Mouse (Mus musculus): ENCODE measurements at regions not wholly inside any gene's neighbourhood (a gene's known extent, or its start where the extent isn't known, plus 50 kb on each side); places are given as distances from the start of the nearest gene placed in this dataset.

DNA sequence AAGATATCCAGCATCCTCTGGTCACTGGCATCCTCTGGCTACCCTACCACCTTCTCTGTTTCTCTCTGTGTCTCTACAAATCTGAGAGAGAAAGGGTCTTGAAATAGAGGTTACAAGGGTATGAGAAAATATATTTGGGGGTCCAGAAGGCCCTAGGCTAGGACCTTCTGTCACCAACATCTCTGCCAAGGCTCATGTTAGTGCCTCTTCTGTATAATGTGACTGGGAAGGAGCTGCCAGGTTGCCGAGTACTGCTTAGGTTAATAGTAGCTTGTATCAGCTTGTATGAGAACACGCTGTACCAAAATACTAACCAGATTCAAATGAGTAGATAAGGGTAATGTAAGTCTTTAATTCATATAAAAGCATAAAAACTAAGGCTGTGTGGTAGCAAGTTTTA is 929.0 kb downstream of the Epha4 start:
- in situ Hi-C loops (cut with MboI; ENCODE audit: low pct_ligation_motif_present, low pct_unique_long_range_greater_than_20kb, low sequenced_read_pairs) (no loop called here), dilution Hi-C loops (cut with MboI; ENCODE audit: extremely low pct_ligation_motif_present, extremely low pct_unique_long_range_greater_than_20kb, low sequenced_read_pairs) (no loop called here)
- H3K4me3 ChIP-seq (replicated peaks in 1 of 3; ENCODE audit: low read depth in 2 of 3, low read length in 2 of 3, poor library complexity in 1 of 3) = no peak overlapping the region
- no peak overlapping the region for H3K9ac ChIP-seq (ENCODE audit: insufficient read depth, low read depth)
- no peak for TF ChIP-seq MAFK (IDR thresholded peaks at IDR 0.05; ENCODE audit: insufficient replicate concordance, low read length)
- TF ChIP-seq SIN3A (IDR thresholded peaks at IDR 0.05; ENCODE audit: low read length) = no peak
- no peak for TF ChIP-seq PAX5 (IDR thresholded peaks at IDR 0.05; ENCODE audit: low read length)
- TF ChIP-seq SMC3 (IDR thresholded peaks at IDR 0.05; ENCODE audit: low read depth, low read length) = no peak
- TF ChIP-seq RAD21 (IDR thresholded peaks at IDR 0.05; ENCODE audit: low read depth, low read length) = no peak
- TF ChIP-seq NRF1 (IDR thresholded peaks at IDR 0.05; ENCODE audit: low read depth, low read length) = no peak
- no peak for TF ChIP-seq ZMIZ1 (IDR thresholded peaks at IDR 0.05; ENCODE audit: low read depth, low read length)
- TF ChIP-seq TBP (conservative IDR thresholded peaks at IDR 0.05; ENCODE audit: low read depth, low read length) = no peak
- TF ChIP-seq EP300 (IDR thresholded peaks at IDR 0.05; ENCODE audit: low read length) = no peak
- no peak for TF ChIP-seq RCOR1 (conservative IDR thresholded peaks at IDR 0.05; ENCODE audit: low read depth, low read length)
- no peak for TF ChIP-seq NELFE (IDR thresholded peaks at IDR 0.05; ENCODE audit: low read depth, low read length)
- no peak for TF ChIP-seq MEF2A (IDR thresholded peaks at IDR 0.05; ENCODE audit: borderline replicate concordance, low read depth, low read length)
- TF ChIP-seq JUN (IDR thresholded peaks at IDR 0.05; ENCODE audit: insufficient read depth, low read depth, low read length) = no peak
- no peak for TF ChIP-seq GABPA (IDR thresholded peaks at IDR 0.05; ENCODE audit: insufficient replicate concordance, low read depth, low read length)
- no peak for TF ChIP-seq USF1 (IDR thresholded peaks at IDR 0.05; ENCODE audit: low read depth, low read length)
- TF ChIP-seq MAZ (IDR thresholded peaks at IDR 0.05; ENCODE audit: low read depth, low read length) = no peak
- no peak overlapping the region for H3K27ac ChIP-seq (ENCODE audit: insufficient read depth, low read depth)
- no peak for DNase-seq (ENCODE audit: extremely low read depth)
- H3K9me3 ChIP-seq (replicated peaks; ENCODE audit: low read length) = peaks cover 2% of the 10 kb centered on the region
- no peak overlapping the region for H3K4me2 ChIP-seq (ENCODE audit: insufficient read depth, low read depth, poor library complexity, severe bottlenecking)
- H3K36me3 ChIP-seq (replicated peaks in 1 of 2; ENCODE audit: control insufficient read depth in 1 of 2, insufficient read depth in 1 of 2, low read length in 1 of 2) = no peaks in the 10 kb centered on the region
- H3K79me2 ChIP-seq (replicated peaks; ENCODE audit: control insufficient read depth, extremely low read depth, insufficient read depth, poor library complexity, severe bottlenecking) = no peaks in the 10 kb centered on the region
- no peaks in the 10 kb centered on the region for H3K4me1 ChIP-seq (ENCODE audit: control insufficient read depth in 1 of 2, insufficient read depth in 2 of 2)
- H3K27me3 ChIP-seq (replicated peaks) = no peaks in the 10 kb centered on the region

- dilution Hi-C loops (cut with MboI; ENCODE audit: extremely low pct_ligation_motif_present, extremely low pct_unique_long_range_greater_than_20kb, low sequenced_read_pairs) = no loop called here
- no peaks in the 10 kb centered on the region for H3K36me3 ChIP-seq (replicated peaks in 1 of 2; ENCODE audit: control insufficient read depth in 1 of 2, insufficient read depth in 1 of 2, low read length in 1 of 2)
- H3K4me2 ChIP-seq (ENCODE audit: insufficient read depth, low read depth, poor library complexity, severe bottlenecking) = no peak overlapping the region
- TF ChIP-seq GABPA (IDR thresholded peaks at IDR 0.05; ENCODE audit: insufficient replicate concordance, low read depth, low read length) (no peak), NRF1 (IDR thresholded peaks at IDR 0.05; ENCODE audit: low read depth, low read length) (no peak), ZC3H11A (IDR thresholded peaks at IDR 0.05; ENCODE audit: low read depth, low read length) (no peak), MAFK (IDR thresholded peaks at IDR 0.05; ENCODE audit: insufficient replicate concordance, low read length) (no peak), JUN (IDR thresholded peaks at IDR 0.05; ENCODE audit: insufficient read depth, low read depth, low read length) (no peak), TBP (conservative IDR thresholded peaks at IDR 0.05; ENCODE audit: low read depth, low read length) (no peak), ELF1 (IDR thresholded peaks at IDR 0.05; ENCODE audit: low read depth, low read length) (no peak), MYC (IDR thresholded peaks at IDR 0.05; ENCODE audit: low read depth, low read length) (no peak), RAD21 (IDR thresholded peaks at IDR 0.05; ENCODE audit: low read depth, low read length) (no peak), SMC3 (IDR thresholded peaks at IDR 0.05; ENCODE audit: low read depth, low read length) (no peak), BHLHE40 (IDR thresholded peaks at IDR 0.05; ENCODE audit: low read depth, low read length) (no peak)
- H3K9ac ChIP-seq (ENCODE audit: insufficient read depth, low read depth) = no peak overlapping the region
- in situ Hi-C loops (cut with MboI; ENCODE audit: low pct_ligation_motif_present, low pct_unique_long_range_greater_than_20kb, low sequenced_read_pairs) = no loop called here
- H3K4me1 ChIP-seq (ENCODE audit: control insufficient read depth in 1 of 2, insufficient read depth in 2 of 2) = no peaks in the 10 kb centered on the region
- H3K9me3 ChIP-seq (replicated peaks; ENCODE audit: low read length) = no peaks in the 10 kb centered on the region
- H3K4me3 ChIP-seq (replicated peaks in 1 of 3; ENCODE audit: low read depth in 2 of 3, low read length in 2 of 3, poor library complexity in 1 of 3) = no peak overlapping the region
- H3K27me3 ChIP-seq (replicated peaks) = no peaks in the 10 kb centered on the region
- H3K27ac ChIP-seq (ENCODE audit: insufficient read depth, low read depth) = no peak overlapping the region
- H3K79me2 ChIP-seq (replicated peaks; ENCODE audit: control insufficient read depth, extremely low read depth, insufficient read depth, poor library complexity, severe bottlenecking) = no peaks in the 10 kb centered on the region
- DNase-seq (ENCODE audit: extremely low read depth) = no peak
Observed at GRCm38 (mm10) chr1:76625831-76626230, 889.1 kb downstream of the Epha4 start.

All from CH12.LX (cell line).